Mouse (Mus musculus): ENCODE results near the gene Fbxw4. TPM values are rescaled to one million over a fixed set of nuclear protein-coding genes. Genes with fewer than 3 reads are reported as not detected.

The Fbxw4 gene
- total RNA-seq, 2 experiments from 2014 or later: 40.2 to 58.1 TPM

- ATAC-seq (ENCODE audit: poor library complexity, severe bottlenecking): peak; percentile 42; the same call in 1 of the 2 replicates
Observed at GRCm38 (mm10) chr19:45544152-45544924, 115.8 kb downstream of the Fbxw4 start.

DNA sequence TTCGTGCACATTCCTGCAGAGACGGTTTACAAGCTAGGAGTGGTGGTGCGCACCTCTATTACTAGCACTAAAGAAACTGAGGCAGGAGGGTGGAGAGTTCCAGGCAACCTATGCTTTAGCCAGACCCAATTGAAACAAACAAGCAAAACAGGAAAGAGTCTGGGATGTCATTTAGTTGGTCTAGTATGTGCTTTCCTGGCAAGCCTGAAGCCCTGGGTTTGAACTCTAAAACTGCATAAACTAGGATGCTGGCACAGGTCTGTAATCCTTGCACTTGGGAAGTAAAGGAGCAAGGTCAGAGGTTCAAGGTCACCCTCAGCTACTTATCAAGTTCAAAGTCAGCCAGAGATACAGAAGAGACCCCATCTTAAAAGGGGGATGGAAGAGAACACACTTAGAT is 118.1 kb downstream of the Fbxw4 start:
- no peak for ATAC-seq (ENCODE audit: poor library complexity, severe bottlenecking)

DNA sequence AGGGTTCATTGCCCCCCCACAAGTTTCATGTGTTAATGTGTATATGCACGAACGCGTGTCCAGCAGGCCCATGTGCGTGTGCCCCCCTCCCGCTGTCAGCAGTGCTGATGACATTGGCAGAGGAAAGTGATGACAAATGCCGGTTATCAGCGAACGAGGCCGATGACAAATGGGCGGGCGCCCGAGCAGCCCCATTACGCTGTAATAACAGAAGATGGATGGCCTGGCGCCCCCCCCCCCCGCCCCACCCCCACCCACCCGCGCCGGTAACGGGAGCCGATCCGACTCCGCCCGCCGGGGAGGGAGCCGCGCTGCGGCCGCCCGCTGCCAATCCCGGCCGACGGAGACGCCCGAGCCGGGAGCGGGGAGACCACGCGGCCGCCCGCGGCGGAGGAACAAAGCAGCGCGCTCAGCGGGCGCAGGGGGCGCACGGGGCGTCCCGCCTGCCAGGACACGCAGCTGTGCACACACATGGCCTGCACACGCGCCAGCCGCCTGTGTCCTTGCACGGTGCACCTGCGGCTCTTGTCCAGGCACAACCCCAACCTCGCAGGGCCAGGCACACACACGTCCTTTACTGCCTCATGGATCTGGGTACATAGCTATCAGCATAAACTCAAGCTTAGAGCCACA is 118.6 kb downstream of the Fbxw4 start:
- ATAC-seq (ENCODE audit: poor library complexity, severe bottlenecking): no peak

DNA sequence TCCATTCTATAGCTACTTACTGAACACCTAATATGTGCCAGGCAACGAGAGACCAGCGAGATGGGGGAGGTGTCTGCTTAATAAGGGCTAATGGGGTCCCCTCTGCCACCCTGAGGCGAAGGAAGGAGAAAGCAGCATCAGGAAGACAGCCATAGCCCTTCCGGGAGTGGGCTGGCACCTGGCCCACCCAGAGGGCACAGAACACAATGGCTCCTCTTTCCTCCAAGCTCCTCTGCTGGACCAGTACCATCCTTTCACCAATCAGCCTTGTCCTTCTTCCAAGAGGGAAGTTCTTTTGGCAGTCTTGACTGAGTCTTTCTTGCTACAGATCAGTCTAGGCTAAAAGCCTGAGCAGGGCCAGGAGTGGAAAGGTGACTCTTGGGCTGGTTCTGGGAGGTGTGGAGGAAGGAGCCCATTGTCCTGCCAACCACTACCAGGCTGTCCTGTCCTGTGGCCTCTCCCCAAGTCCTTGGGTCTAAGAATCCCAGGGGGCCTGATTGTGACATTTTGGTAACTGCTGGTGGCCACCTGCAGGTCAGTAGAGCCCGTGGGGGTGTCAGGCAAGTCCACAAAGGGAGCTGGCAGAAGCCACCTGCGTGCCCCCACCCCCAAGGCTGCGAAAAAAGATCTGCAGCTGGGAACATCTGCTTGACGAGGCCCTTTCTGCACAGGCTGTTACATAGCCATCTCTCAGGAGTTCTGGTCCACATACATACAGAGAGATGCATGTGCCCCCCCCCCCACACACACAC is 119.3 kb downstream of the Fbxw4 start:
- no peak for ATAC-seq (ENCODE audit: poor library complexity, severe bottlenecking)

- peak; percentile 86 for ATAC-seq (ENCODE audit: poor library complexity, severe bottlenecking)
Observed at GRCm38 (mm10) chr19:45537505-45537904, 122.6 kb downstream of the Fbxw4 start.

DNA sequence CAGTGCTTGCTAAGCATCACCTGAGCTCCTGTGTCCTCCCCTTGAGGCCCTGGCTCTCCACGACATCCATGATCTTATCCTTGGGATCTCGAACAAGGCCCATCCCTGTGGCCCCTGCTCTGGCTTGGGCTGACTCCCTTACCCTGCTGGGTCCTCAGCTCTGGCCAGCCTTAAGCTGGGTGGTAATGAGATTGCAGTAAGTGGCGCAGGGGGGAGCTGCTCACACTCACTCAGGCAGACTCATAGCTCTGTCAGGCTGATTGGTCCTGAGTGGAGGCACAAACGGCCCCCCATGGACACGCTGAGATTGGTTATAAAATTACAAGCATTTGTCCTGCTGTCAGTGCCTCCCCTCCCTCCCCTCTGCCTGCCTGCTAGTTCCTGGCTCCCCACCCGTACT is 124.2 kb downstream of the Fbxw4 start:
- no peak for ATAC-seq (ENCODE audit: poor library complexity, severe bottlenecking)

DNA sequence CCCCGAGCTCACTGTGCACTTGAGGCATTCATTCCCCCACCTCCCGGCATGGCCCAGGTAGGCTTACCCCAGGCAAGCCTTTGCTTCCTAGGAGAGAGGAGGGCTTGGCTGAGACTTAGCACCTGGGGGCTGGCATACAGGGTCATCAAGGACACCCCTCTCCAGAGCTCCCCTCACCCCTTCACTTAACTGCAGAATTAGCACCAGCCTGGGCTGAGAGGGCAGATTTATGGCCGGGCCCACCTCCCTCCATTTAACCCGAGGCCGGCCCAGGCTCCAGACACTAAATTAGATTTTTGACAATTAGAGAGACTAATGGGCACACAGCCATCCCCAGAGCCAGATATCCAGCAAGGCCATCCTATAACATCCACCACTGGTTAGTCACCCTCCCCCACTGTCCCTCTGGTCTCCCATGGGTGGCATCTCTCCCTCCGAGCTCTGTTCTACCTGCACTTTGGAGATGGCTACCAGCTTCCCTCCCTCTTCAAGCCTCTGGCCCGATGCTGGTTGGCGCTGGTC is 124.8 kb downstream of the Fbxw4 start:
- no peak for ATAC-seq (ENCODE audit: poor library complexity, severe bottlenecking)

GRCm38 (mm10) chr19:45533617-45534016 is 126.5 kb downstream of the Fbxw4 start:
- ATAC-seq (ENCODE audit: poor library complexity, severe bottlenecking): no peak

DNA sequence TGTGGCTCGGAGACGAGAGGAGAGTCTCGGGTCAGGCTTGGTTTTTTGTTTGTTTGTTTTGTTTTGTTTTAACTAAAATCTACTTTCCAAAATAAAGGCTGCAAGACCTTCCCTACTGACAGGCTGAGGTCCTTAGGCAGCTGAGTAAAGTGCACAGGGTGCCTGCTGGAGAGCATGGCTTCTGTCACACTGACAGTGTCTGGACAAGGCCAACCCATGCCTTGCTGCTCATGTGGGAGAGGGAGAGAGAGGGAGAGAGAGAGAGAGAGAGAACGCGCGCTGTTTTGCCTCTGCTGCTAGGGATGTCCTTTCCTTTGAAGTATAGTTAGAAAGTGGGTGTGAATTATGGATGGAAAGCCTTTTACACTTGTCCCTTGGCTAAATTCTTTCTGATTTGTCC is 128.6 kb downstream of the Fbxw4 start:
- no peak for ATAC-seq (ENCODE audit: poor library complexity, severe bottlenecking)

DNA sequence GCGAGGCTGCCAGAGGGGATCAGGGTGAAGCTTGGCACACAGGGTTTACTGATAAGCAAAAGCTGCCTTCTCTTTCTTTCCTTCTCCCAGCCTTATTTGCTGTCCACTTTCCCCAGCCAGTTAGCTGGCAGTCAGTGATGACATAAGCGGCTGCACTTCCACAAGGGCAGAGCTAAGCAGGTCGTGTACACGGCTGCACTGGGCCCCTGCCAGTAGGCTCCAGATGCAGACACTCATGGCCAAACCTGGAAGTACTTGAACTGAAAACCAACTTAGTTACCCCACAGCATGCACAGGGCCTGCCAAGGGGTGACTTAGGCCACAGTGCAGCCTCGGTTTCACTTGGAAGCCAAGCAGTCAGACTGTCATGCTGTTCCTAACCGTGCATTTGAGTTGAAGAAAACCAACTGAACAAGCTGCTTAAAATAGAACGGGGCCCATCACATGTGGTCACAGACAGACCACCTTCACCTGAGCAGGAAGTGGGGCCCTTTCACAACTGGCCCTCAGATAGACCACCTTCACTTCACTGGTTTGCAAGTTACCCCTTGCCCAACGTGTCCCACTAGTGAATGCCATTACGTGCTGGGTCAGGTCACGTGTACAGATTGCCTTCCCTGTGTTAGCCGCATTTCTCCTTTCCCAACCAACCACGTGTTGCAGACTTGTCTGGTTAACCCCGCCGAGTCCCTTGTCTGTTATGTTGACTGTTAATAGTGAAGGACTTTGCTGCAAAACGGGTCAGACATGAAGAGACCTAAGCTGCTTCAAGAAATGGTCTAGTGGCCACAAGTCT is 129.7 kb downstream of the Fbxw4 start:
- peak; percentile 54 for ATAC-seq (ENCODE audit: poor library complexity, severe bottlenecking)

- no peak for ATAC-seq (ENCODE audit: poor library complexity, severe bottlenecking)
Observed at GRCm38 (mm10) chr19:45529294-45529693, 130.8 kb downstream of the Fbxw4 start.

Other genes starting within 250 kb of the Fbxw4 start
- 3.2 and 3.7 TPM in 2 replicates for gene Poll, start 99.8 kb downstream of the Fbxw4 start, total RNA-seq (2015)
- gene Poll, start 99.8 kb downstream of the Fbxw4 start, total RNA-seq (2017): 6.7 and 7.4 TPM in 2 replicates
- 22.6 and 23.8 TPM in 2 replicates for gene Gm17018, start 99.7 kb downstream of the Fbxw4 start, total RNA-seq (2015)
- 13.5 and 15.3 TPM in 2 replicates for gene Gm17018, start 99.7 kb downstream of the Fbxw4 start, total RNA-seq (2017)
- gene Fgf8, start 82.6 kb upstream of the Fbxw4 start, total RNA-seq (2015): not detected in 2 replicates
- gene Fgf8, start 82.6 kb upstream of the Fbxw4 start, total RNA-seq (2017): not detected in 2 replicates
- gene Npm3, start 89.3 kb upstream of the Fbxw4 start, total RNA-seq (2015): 36.5 and 39.2 TPM in 2 replicates
- gene Npm3, start 89.3 kb upstream of the Fbxw4 start, total RNA-seq (2017): 30.4 and 38.4 TPM in 2 replicates
- 91.8 and 94.7 TPM in 2 replicates for gene Mgea5, start 123.5 kb upstream of the Fbxw4 start, total RNA-seq (2015)
- gene Mgea5, start 123.5 kb upstream of the Fbxw4 start, total RNA-seq (2017): 157 and 170 TPM in 2 replicates
- 0.09 and 0.16 TPM in 2 replicates for gene Kcnip2, start 155.7 kb upstream of the Fbxw4 start, total RNA-seq (2015)
- not detected in 2 replicates for gene Kcnip2, start 155.7 kb upstream of the Fbxw4 start, total RNA-seq (2017)

Data from megakaryocyte, adult 5-6 weeks (primary cell).